Mouse (Mus musculus) bone marrow, adult 2 months (tissue): ENCODE results near the gene Pllp. TPM values are rescaled to one million over a fixed set of nuclear protein-coding genes. Genes with fewer than 3 reads are reported as not detected.

Experiments used
- H3K27ac ChIP-seq: fragments of 200-500 bp; 2 replicates; pipeline ENCODE4 v1.5.1; 2012; ENCODE audit warnings: low read depth, mild to moderate bottlenecking, control low read depth, inconsistent platforms, low read length; ENCODE audit not compliant: control insufficient read depth, poor library complexity, insufficient read depth
- H3K4me1 ChIP-seq: fragments of 200-500 bp; 2 replicates; pipeline ENCODE4 v1.6.1; 2011; ENCODE audit warnings: low read length; ENCODE audit not compliant: control insufficient read depth, insufficient read depth
- H3K4me3 ChIP-seq: fragments of 200-500 bp; replicated peaks from 2 replicates; pipeline ENCODE3; 2011; ENCODE audit warnings: mild to moderate bottlenecking, low read depth, low read length, control low read depth; ENCODE audit not compliant: control insufficient read depth
- CTCF ChIP-seq: fragments of 200-500 bp; IDR thresholded peaks from 2 replicates; pipeline ENCODE4 v1.5.1; 2011; ENCODE audit warnings: low read length, control low read depth; ENCODE audit not compliant: control insufficient read depth, insufficient read depth
- POLR2A ChIP-seq: fragments of 200-500 bp; IDR thresholded peaks from 2 replicates; pipeline ENCODE4 v1.6.1; 2011; ENCODE audit warnings: low read depth, mild to moderate bottlenecking, control low read depth, low read length, borderline replicate concordance; ENCODE audit not compliant: control insufficient read depth
- WGBS: fragments of 180-500 bp; shearing (Covaris S2); methylation state at CpG from one replicate; pipeline ENCODE4 v1.1.7; 2018; 5-methylcytosine and 5-hydroxymethylcytosine counted together
- polyA plus RNA-seq: library from polyadenylated mRNA; stranded (reverse); fragments of >200 nt; gene quantifications from 2 replicates; pipeline ENCODE4 v1.2.4, GENCODE M21; 2011; ENCODE audit warnings: low replicate concordance; ENCODE audit not compliant: missing spikeins, insufficient read depth, insufficient read length

The Pllp gene
- polyA plus RNA-seq, 1 experiment: not detected

DNA sequence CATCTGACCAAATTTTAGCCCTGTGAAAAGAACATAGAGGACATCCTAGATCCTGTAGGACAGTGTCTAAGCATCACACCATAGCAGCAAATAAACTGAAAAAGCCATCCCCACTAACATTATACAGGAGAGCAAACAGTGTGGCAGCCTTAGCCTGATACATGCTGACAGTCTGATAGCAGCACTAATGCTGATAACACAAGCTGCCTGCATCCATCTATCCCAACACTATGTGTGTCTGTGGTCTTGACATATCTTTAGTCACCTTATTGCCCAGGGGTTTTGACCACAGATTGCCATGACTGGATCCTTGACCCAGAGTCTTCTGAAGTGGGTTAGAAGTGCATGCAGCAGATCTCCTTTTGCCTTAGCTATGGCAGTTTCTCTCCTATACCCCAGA is 41.1 kb downstream of the Pllp start:
- TF ChIP-seq POLR2A (no peak), CTCF (no peak)
- H3K27ac ChIP-seq: no peak overlapping the region
- no peak overlapping the region for H3K4me3 ChIP-seq
- no peaks in the 10 kb centered on the region for H3K4me1 ChIP-seq

DNA sequence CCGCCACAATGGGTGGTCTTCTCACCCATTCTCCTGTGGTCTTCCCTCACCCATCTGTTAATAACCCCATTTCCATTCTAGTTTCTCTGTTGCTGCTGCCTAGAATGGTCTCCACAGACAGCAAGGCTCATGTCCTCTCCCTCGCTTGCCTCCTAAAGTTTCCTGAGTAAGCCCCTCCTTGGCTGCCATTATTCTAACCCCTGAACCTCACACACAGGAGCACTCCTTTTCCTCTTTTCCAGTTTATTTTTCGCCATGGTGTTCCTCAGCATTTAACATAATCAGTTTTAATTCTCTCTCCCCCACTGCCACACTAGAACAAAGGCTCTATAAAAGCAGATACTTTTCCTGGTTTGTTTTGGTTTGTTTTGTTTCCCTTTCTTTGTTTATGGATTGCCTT is 43.1 kb downstream of the Pllp start:
- WGBS: 86% methylated on average over 3 of the region's 3 CpGs
- TF ChIP-seq POLR2A (no peak), CTCF (no peak)
- Histone ChIP-seq H3K4me1 (no peaks in the 10 kb centered on the region), H3K27ac (no peak overlapping the region), H3K4me3 (no peak overlapping the region)

DNA sequence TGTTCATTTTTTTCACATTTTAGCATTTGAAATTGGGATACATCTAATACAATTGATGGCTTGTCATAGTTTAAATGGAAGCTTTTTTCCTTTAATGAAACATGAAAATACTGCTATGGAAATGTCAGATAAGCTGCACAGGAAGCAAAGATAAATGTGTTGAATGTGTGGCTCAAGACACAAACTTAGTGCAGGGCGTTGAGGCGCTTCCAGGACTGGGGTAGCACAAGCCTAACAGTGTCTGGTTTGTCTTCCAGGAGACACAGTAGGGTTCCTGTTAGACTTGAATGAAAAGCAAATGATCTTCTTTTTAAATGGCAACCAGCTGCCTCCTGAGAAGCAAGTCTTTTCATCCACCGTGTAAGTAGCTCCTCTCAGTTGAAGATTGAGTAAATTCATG is 46.6 kb downstream of the Pllp start:
- H3K4me1 ChIP-seq: no peaks in the 10 kb centered on the region
- no peak overlapping the region for H3K27ac ChIP-seq
- no peak for TF ChIP-seq CTCF
- TF ChIP-seq POLR2A: no peak
- no peak overlapping the region for H3K4me3 ChIP-seq
- 61% methylated on average over 3 of the region's 3 CpGs for WGBS

DNA sequence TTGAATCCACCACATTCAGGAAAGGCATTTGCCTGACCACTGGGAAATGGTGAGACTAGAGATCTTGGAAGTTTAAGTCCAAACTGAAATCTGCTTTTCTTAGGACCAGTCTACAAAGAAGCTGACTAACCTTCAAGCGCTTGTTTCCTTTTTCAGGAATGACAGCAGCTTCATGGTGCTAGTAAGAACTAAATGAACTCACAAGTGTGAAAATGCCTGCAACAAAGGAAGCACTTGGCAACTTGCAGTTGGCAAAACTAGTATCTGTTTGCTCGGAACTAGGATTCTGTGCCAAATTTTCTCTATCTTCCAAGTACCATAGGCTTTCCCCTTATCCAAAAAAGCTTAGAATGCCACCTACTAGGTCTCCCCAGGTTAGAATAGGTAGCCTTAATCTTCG is 49.9 kb downstream of the Pllp start:
- no peaks in the 10 kb centered on the region for H3K4me1 ChIP-seq
- H3K4me3 ChIP-seq: no peak overlapping the region
- H3K27ac ChIP-seq: no peak overlapping the region
- 86% methylated on average over 3 of the region's 3 CpGs for WGBS
- TF ChIP-seq POLR2A (no peak), CTCF (no peak)

DNA sequence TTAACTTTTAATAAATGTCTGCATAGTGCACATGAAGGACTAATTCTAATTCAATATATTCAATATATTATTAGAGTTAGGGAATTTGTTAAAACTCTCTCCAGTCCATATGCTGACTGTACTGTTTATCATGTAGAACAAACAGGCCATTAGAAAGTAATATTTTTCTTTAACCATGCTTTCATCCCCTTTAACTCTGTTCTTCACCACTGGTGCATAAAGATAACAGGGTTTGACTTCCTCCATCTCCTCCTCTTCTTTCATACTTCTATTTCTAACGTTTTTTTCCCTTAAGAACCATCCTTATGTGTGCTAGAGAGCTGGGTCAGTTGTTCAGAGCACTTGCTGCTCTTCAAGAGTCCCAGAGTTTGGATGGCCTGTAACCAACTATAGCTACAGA is 50.9 kb downstream of the Pllp start:
- no peak overlapping the region for H3K27ac ChIP-seq
- WGBS: 23% methylated on average over 1 of the region's 1 CpGs
- TF ChIP-seq POLR2A (no peak), CTCF (no peak)
- no peak overlapping the region for H3K4me3 ChIP-seq
- no peaks in the 10 kb centered on the region for H3K4me1 ChIP-seq

DNA sequence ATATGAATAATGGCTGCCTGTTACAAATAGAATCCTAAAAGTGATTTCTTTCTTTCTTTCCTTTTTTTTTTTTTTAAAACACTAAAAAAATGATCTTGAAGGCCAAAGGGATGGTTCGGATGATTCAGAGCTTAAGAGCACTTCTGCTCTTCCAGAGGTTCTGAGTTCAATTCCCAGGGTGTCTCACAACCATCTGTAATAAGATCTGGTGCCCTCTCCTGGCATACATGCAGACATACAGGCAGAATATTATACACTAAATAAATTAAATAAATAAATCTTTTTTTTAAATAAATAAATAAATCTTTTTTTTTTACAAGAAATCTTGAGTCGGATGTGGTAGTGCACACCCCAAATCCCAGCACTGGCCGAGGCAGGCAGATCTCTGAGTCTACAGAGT is 54.1 kb downstream of the Pllp start:
- no peak overlapping the region for H3K4me3 ChIP-seq
- no peak overlapping the region for H3K27ac ChIP-seq
- TF ChIP-seq POLR2A (no peak), CTCF (no peak)
- H3K4me1 ChIP-seq: no peaks in the 10 kb centered on the region
- WGBS: 84% methylated on average over 3 of the region's 3 CpGs

DNA sequence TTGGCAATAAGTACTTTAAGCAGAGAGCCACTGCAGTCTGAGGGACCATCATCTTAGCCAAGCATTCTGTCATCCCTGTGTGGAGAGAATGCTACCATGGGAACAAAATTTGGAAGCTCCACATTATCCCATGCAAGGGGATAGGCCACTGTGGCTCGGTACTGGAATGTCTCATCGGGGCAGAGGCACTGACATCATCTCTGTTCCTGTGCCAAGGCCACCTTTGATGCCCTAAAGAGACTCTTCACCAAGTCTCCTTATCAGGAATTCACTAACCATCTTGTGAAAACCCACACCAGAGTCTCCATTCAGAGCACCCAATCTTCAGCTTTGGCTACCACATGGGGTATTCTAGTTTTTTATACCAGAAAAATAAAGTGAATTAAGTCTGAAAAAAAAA is 54.9 kb downstream of the Pllp start:
- WGBS: 76% methylated on average over 2 of the region's 2 CpGs
- no peak overlapping the region for H3K4me3 ChIP-seq
- no peak for TF ChIP-seq POLR2A
- TF ChIP-seq CTCF: no peak
- H3K4me1 ChIP-seq: no peaks in the 10 kb centered on the region
- no peak overlapping the region for H3K27ac ChIP-seq

DNA sequence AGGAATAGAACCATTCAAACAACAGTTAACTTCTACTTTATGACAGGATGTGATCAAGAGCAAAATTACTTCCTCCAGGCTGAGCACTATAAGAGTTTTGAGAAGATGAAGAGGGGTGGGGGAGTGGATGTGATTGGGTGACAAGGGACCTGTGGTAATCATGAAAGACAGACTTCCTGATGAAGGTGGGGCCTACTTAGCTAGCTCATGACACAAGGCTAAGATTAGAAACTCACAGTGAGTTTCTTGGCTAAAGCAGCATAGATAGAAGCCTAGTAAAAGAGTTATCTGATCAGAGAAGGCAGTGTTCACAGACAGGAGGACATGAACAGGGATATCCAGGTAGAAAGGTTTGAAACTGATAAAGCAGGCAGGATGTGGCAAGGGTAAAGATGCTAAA is 61.9 kb downstream of the Pllp start:
- TF ChIP-seq POLR2A (no peak), CTCF (no peak)
- Histone ChIP-seq H3K27ac (no peak overlapping the region), H3K4me1 (no peaks in the 10 kb centered on the region), H3K4me3 (no peak overlapping the region)

DNA sequence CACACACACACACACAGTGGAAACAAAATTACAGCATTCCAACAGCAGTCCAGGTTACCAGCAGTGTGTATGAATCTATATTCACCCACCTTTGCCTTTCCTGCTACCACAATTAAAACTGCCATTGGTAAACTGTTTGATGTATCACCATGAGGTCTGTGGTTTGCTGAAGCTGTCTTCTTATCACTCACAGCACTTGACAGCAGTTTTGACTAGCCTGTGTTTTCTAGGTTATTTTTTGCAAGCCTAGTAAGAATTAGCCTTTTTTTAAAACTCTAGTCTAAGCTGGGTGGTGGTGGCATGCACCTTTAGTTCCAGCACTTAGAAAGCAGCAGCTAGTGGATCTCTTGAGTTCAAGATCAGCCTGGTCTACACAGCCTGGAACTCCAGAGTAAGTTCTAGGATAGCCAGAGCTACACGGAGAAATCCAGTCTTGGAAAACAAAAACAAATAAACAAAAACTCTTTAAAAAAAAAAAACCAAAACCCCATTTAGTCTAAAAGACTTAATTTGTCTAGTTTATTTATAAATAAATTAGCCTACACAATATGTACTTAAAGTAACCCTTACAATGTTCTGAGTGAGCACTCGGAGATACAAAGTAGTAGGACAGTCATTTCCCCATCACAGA is 62.4 kb downstream of the Pllp start:
- TF ChIP-seq POLR2A (no peak), CTCF (no peak)
- 17% methylated on average over 2 of the region's 2 CpGs for WGBS
- no peaks in the 10 kb centered on the region for H3K4me1 ChIP-seq
- no peak overlapping the region for H3K27ac ChIP-seq
- H3K4me3 ChIP-seq: no peak overlapping the region

Other genes with a start within 250 kb of the Pllp start
- 23.4 and 36.1 TPM in 2 replicates for gene Cpne2, start 163.3 kb downstream of the Pllp start, polyA plus RNA-seq
- 8.7 and 9.5 TPM in 2 replicates for gene Rspry1, start 94.3 kb downstream of the Pllp start, polyA plus RNA-seq
- 42.7 and 45.8 TPM in 2 replicates for gene Fam192a, start 94.3 kb downstream of the Pllp start, polyA plus RNA-seq
- gene Arl2bp, start 29.7 kb downstream of the Pllp start, polyA plus RNA-seq: 32.9 and 36.3 TPM in 2 replicates
- 0.57 TPM in 1 of 2 replicates, not detected in the other for gene Ccl22, start 49.3 kb upstream of the Pllp start, polyA plus RNA-seq
- 3.6 TPM in 1 of 2 replicates, not detected in the other for gene Cx3cl1, start 75.7 kb upstream of the Pllp start, polyA plus RNA-seq
- gene Ccl17, start 114.2 kb upstream of the Pllp start, polyA plus RNA-seq: not detected in 2 replicates
- 21.8 and 35.8 TPM in 2 replicates for gene Coq9, start 142.0 kb upstream of the Pllp start, polyA plus RNA-seq
- 36.7 and 38.1 TPM in 2 replicates for gene Ciapin1, start 142.1 kb upstream of the Pllp start, polyA plus RNA-seq
- 33.6 and 37.9 TPM in 2 replicates for gene Polr2c, start 161.2 kb upstream of the Pllp start, polyA plus RNA-seq
- gene Dok4, start 180.1 kb upstream of the Pllp start, polyA plus RNA-seq: 3.0 and 5.6 TPM in 2 replicates
- 0.70 and 2.8 TPM in 2 replicates for gene Ccdc102a, start 221.8 kb upstream of the Pllp start, polyA plus RNA-seq
- 0.92 and 2.5 TPM in 2 replicates for gene Adgrg5, start 227.4 kb upstream of the Pllp start, polyA plus RNA-seq